Mouse (Mus musculus) limb, embryonic 14.5 days (tissue): ENCODE data around the gene Rassf1. TPM values are rescaled to one million over a fixed set of nuclear protein-coding genes. Genes with fewer than 3 reads are reported as not detected.

ENCODE experiments used
- ATAC-seq: fragments of 200-750 bp; cut with Nextera tagmentation; 2 replicates; pipeline ENCODE4 v1.8.0; 2017; ENCODE audit warnings: low read depth, moderate number of reproducible peaks, moderate TSS enrichment; ENCODE audit not compliant: low FRiP score
- DNase-seq: peaks from one replicate; pipeline ENCODE4 v3.0.0-alpha.2; 2015; ENCODE audit warnings: low spot score
- H3K27ac ChIP-seq: fragments of 300-500 bp; sonication (generic); replicated peaks from 2 replicates; pipeline ENCODE4 v1.5.1; 2014; ENCODE audit warnings: low read depth, mild to moderate bottlenecking, low read length, moderate library complexity, mixed read lengths
- H3K27me3 ChIP-seq: fragments of 300-500 bp; sonication (generic); 2 replicates; pipeline ENCODE4 v1.6.1; 2014; ENCODE audit warnings: low read length, mixed read lengths; ENCODE audit not compliant: control insufficient read depth, insufficient read depth
- H3K36me3 ChIP-seq: fragments of 300-500 bp; sonication (generic); 2 replicates; pipeline ENCODE4 v1.6.1; 2014; ENCODE audit warnings: mild to moderate bottlenecking, low read length, moderate library complexity, mixed read lengths; ENCODE audit not compliant: control insufficient read depth, insufficient read depth
- H3K4me1 ChIP-seq: fragments of 300-500 bp; sonication (generic); 2 replicates; pipeline ENCODE4 v1.6.1; 2014; ENCODE audit warnings: antibody characterized with exemption, low read length, mixed read lengths; ENCODE audit not compliant: control insufficient read depth, insufficient read depth
- H3K4me2 ChIP-seq: fragments of 300-500 bp; sonication (generic); replicated peaks from 2 replicates; pipeline ENCODE4 v1.6.1; 2014; ENCODE audit warnings: low read depth, mild to moderate bottlenecking, low read length, moderate library complexity; ENCODE audit not compliant: severe bottlenecking
- H3K4me3 ChIP-seq: fragments of 300-500 bp; sonication (generic); replicated peaks from 2 replicates; pipeline ENCODE4 v1.5.1; 2014; ENCODE audit warnings: low read length
- H3K9ac ChIP-seq: fragments of 300-500 bp; sonication (generic); 2 replicates; pipeline ENCODE4 v1.6.1; 2014; ENCODE audit warnings: mild to moderate bottlenecking, low read depth, low read length, moderate library complexity; ENCODE audit not compliant: severe bottlenecking
- H3K9me3 ChIP-seq: fragments of 300-500 bp; sonication (generic); 2 replicates; pipeline ENCODE4 v1.6.1; 2016; ENCODE audit warnings: low read length; ENCODE audit not compliant: control insufficient read depth
- POLR2A ChIP-seq: fragments of 200-500 bp; IDR thresholded peaks from 2 replicates; pipeline ENCODE4 v1.8.0; 2012; ENCODE audit warnings: inconsistent platforms, mild to moderate bottlenecking, moderate library complexity, borderline replicate concordance; ENCODE audit not compliant: insufficient read depth, insufficient read length; ENCODE audit errors: extremely low read depth
- WGBS: fragments of 180-500 bp; shearing (Covaris S2); extraction: QIAGEN DNeasy Blood & Tissue Kit; methylation state at CpG from one replicate; pipeline ENCODE4 v1.1.7; 2014; 5-methylcytosine and 5-hydroxymethylcytosine counted together
- polyA plus RNA-seq, 2 experiments: library from polyadenylated mRNA; depleted of rRNA in 1 of 2; stranded (reverse) in 1 of 2; unstranded in 1 of 2; fragments of >200 nt; fragmentation: Nextera tagmentation in 1 of 2; extraction: Ambion mirVana in 1 of 2; gene quantifications; 2 replicates each; pipeline versions ENCODE4 v1.2.1 to v1.2.3; 2012 to 2014

The Rassf1 gene
- polyA plus RNA-seq (2012; rRNA removed) (74.7 and 78.4 TPM in 2 replicates), polyA plus RNA-seq (2014; fragmentation: Nextera tagmentation; extraction: Ambion mirVana) (67.6 and 73.2 TPM in 2 replicates)

DNA sequence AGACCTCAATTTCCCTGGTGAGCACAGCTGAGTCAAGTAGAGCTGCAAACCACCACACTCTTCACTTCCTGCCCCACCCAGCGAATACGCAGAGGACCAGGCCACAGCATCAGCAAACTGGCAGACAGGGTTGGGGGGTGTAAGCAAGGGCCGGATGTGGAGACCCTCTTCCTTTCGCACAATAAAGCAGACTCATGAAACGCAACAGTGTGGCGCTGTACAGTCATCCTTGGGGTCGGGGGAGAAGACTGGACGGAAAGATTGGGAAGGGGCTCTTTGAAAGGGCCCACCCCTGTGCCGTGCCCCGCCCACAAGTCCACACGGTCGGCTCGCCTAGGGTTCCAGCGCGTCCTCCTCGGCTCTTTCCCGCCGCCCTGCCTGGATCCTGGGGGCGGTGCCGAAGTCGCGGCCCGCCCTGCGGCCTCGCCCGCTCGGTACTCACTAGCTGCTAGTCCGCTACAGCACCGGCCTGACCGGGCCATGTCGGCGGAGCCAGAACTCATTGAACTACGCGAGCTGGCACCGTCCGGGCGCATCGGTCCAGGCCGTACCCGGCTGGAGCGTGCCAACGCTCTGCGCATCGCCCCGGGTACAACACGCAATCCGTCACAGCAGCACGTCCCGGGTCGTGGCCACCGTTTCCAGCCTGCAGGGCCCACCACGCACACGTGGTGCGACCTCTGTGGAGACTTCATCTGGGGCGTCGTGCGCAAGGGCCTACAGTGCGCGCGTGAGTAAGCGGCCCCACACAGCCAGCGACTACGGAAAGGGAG lies at the start of gene Rassf1:
Rassf1 (plus strand) TSS at position 439 of the 773 bp plus-strand sequence.
- DNase-seq (peak; percentile 83), ATAC-seq (peak; percentile 58)
- WGBS, result under 1% methylated on average over 55 of the region's 63 CpGs
- H3K27me3 ChIP-seq, result no peaks in the 10 kb centered on the region
- peak; percentile 52; the same call in 1 of the 2 replicates for TF ChIP-seq POLR2A
- peaks cover 4% of the 10 kb centered on the region; the same call in 1 of the 2 replicates for H3K36me3 ChIP-seq
- peak within 1 kb of the TSS; percentile 69 for H3K9ac ChIP-seq
- no peaks in the 10 kb centered on the region for H3K9me3 ChIP-seq
- H3K27ac ChIP-seq, result peak within 1 kb of the TSS; percentile 85
- H3K4me1 ChIP-seq, result peaks cover 52% of the 10 kb centered on the region
- H3K4me2 ChIP-seq, result peak within 1 kb of the TSS; percentile 98
- H3K4me3 ChIP-seq, result peak within 1 kb of the TSS; percentile 85

DNA sequence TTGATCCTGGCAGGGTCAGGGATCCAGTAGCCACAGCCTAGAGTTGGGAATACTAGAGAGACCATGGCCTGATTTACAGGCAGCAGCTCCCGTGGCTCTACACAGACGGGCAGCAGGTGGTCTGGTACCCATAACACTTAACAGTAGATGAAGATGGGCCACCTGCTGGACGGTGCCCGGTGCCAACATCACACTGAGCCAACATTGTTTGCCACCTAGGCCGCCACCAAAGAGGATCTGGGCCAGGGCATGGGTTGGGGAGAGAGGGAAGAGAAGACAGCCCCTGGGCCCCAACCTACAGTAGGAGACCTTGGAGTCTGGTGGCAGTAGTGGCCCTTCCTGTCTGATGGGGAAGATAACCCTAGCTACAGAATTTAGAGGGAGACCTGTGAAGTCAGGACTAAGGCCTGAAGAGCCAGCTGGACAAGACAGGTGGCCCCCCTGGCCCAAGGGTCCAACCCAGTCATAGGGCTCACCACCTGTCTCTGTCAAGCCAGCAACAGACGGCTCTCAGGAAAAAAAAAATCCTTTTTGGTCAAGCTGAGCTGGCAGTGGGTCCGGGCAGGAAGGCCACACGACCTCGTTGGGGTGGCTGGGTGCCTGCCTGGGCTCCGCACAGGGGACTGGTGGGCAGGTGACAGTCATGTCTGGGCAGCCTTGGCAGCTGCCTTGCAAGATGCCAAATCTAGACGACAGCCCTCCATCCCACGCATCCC lies 49.1 kb upstream of the Rassf1 start:
- ATAC-seq (no peak), DNase-seq (no peak)
- Histone ChIP-seq H3K27ac (no peak overlapping the region), H3K4me2 (no peak overlapping the region), H3K9ac (no peak overlapping the region), H3K4me3 (no peak overlapping the region), H3K27me3 (no peaks in the 10 kb centered on the region; the same call in 1 of the 2 replicates), H3K4me1 (no peaks in the 10 kb centered on the region; the same call in 1 of the 2 replicates), H3K9me3 (no peaks in the 10 kb centered on the region), H3K36me3 (no peaks in the 10 kb centered on the region)
- WGBS, result 83% methylated on average over 12 of the region's 12 CpGs
- no peak for TF ChIP-seq POLR2A

DNA sequence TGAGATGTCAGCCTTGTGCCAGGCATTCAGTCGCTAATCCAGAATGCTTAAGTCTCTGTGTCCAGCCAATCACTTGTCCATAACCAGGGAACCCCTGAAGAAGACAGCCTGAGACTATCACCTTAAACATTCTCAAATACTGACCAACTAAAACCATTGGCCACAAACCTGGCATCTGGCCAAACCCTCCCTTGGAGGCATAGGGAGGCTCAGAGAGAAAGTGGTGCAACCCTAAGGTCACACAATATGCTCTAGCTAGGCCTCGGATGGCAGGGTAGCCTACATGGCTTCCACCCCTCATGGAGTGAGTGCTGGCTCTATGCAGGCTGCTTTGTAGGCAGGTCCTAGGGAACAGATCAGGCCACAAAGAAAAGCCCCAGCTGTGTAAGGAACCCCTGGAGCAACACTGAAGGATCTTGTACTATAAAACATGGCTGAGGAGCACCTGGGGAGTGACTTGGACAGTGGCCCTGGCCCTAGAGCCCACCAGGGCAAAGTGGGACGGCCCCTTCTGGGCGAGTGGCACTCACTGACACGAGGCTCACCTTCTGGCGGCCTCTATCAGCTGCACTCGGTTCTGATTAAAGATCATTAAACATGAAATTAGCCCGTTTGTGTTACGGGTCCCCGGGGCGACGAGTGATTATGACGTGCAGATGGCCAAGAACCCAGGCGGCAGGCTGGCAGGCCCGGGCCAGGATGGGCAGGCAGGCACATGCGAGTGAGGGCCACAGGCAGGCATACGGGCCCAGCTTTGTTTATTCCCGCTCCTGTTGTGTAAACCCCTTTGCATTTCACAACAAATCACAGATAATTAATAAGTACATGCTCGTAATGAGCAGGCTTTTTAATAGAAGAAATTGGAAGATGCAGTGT lies 46.5 kb upstream of the Rassf1 start:
- TF ChIP-seq POLR2A, result no peak
- ATAC-seq, result no peak
- Histone ChIP-seq H3K27ac (no peak overlapping the region), H3K4me1 (peaks cover 11% of the 10 kb centered on the region), H3K27me3 (no peaks in the 10 kb centered on the region; the same call in 1 of the 2 replicates), H3K9me3 (no peaks in the 10 kb centered on the region), H3K4me3 (no peak overlapping the region), H3K4me2 (no peak overlapping the region), H3K9ac (no peak overlapping the region), H3K36me3 (no peaks in the 10 kb centered on the region)
- 36% methylated on average over 19 of the region's 19 CpGs for WGBS
- DNase-seq, result no peak

DNA sequence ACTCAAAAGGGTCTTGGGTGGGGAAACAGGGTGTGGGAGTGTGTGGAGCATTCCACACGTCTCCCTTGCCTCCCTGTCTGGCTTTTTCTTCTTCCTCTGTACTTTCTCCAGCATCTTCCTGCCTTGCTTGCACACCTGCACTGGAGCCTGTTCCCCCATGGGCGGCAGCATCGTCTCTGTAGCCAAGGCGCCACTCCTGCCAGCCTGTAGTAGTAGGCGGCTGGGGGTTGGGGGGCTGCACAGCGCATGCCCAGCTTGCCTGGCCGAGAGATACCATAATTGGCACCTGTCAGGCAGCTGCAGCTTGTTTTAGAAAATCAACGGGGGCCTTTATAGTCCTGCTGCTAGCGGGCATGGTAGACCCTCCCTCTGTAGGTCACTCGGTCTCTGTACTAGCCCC lies 43.1 kb upstream of the Rassf1 start:
- H3K9ac ChIP-seq, result no peak overlapping the region
- H3K27me3 ChIP-seq, result no peaks in the 10 kb centered on the region; the same call in 1 of the 2 replicates
- no peak overlapping the region for H3K4me3 ChIP-seq
- H3K27ac ChIP-seq, result no peak overlapping the region
- no peak for DNase-seq
- H3K36me3 ChIP-seq, result no peaks in the 10 kb centered on the region
- no peak for TF ChIP-seq POLR2A
- peaks cover 11% of the 10 kb centered on the region for H3K4me1 ChIP-seq
- H3K4me2 ChIP-seq, result no peak overlapping the region
- no peak for ATAC-seq
- no peaks in the 10 kb centered on the region for H3K9me3 ChIP-seq
- 28% methylated on average over 10 of the region's 10 CpGs for WGBS
